Mouse (Mus musculus): ENCODE data around the gene Atp13a4. TPM values are rescaled to one million over a fixed set of nuclear protein-coding genes. Genes with fewer than 3 reads are reported as not detected.

Atp13a4 gene
- polyA plus RNA-seq (2015; fragmentation: Nextera tagmentation; extraction: Ambion mirVana): 0.47 and 0.99 TPM in 2 replicates

GRCm38 (mm10) chr16:29544829-29545228 is at the start of gene Atp13a4:
Atp13a4 (minus strand) TSS chr16:29544864.
- Histone ChIP-seq H3K36me3 (no peaks in the 10 kb centered on the region), H3K4me2 (no peak within 1 kb of the TSS), H3K27ac (no peak within 1 kb of the TSS), H3K9me3 (no peaks in the 10 kb centered on the region), H3K27me3 (no peaks in the 10 kb centered on the region), H3K4me3 (no peak within 1 kb of the TSS), H3K4me1 (replicated peaks) (0 out of 2 replicates have a peak, but pooled peaks cover 2% of the 10 kb centered on the region), H3K9ac (no peak within 1 kb of the TSS)
- WGBS: 83% methylated on average over 11 of the region's 11 CpGs
- no peak for ATAC-seq (ENCODE audit: low FRiP score)

- H3K4me2 ChIP-seq: no peak overlapping the region
- no peak for ATAC-seq (ENCODE audit: low FRiP score)
- 88% methylated on average over 7 of the region's 7 CpGs for WGBS
- H3K27ac ChIP-seq: no peak overlapping the region
- H3K4me1 ChIP-seq (replicated peaks): no peaks in the 10 kb centered on the region
- no peaks in the 10 kb centered on the region for H3K9me3 ChIP-seq
- peaks cover 63% of the 10 kb centered on the region for H3K36me3 ChIP-seq
- no peaks in the 10 kb centered on the region for H3K27me3 ChIP-seq
- no peak overlapping the region for H3K4me3 ChIP-seq
- H3K9ac ChIP-seq: no peak overlapping the region
Observed at GRCm38 (mm10) chr16:29592171-29592570, 47.5 kb upstream of the Atp13a4 start.

GRCm38 (mm10) chr16:29579787-29580176 is 35.1 kb upstream of the Atp13a4 start:
- H3K9ac ChIP-seq: peak overlapping the region; percentile 94
- peak overlapping the region; percentile 96 for H3K4me3 ChIP-seq
- WGBS: 10% methylated on average over 12 of the region's 12 CpGs
- no peaks in the 10 kb centered on the region for H3K27me3 ChIP-seq
- H3K9me3 ChIP-seq: no peaks in the 10 kb centered on the region
- H3K4me1 ChIP-seq (replicated peaks): peaks cover 13% of the 10 kb centered on the region
- ATAC-seq (ENCODE audit: low FRiP score): peak; percentile 37
- no peaks in the 10 kb centered on the region for H3K36me3 ChIP-seq
- no peak overlapping the region for H3K27ac ChIP-seq
- peak overlapping the region; percentile 88 for H3K4me2 ChIP-seq

GRCm38 (mm10) chr16:29579167-29579786 is 34.6 kb upstream of the Atp13a4 start, which contains the start of gene Opa1:
Opa1 (plus strand) TSS chr16:29579334.
- H3K4me1 ChIP-seq (replicated peaks): peaks cover 13% of the 10 kb centered on the region
- no peak within 1 kb of the TSS for H3K27ac ChIP-seq
- 1% methylated on average over 39 of the region's 39 CpGs for WGBS
- no peaks in the 10 kb centered on the region for H3K9me3 ChIP-seq
- H3K4me2 ChIP-seq: peak within 1 kb of the TSS; percentile 88
- no peaks in the 10 kb centered on the region for H3K36me3 ChIP-seq
- peak within 1 kb of the TSS; percentile 96 for H3K4me3 ChIP-seq
- no peaks in the 10 kb centered on the region for H3K27me3 ChIP-seq
- peak within 1 kb of the TSS; percentile 94 for H3K9ac ChIP-seq
- ATAC-seq (ENCODE audit: low FRiP score): peak; percentile 98

GRCm38 (mm10) chr16:29575620-29576019 is 31.0 kb upstream of the Atp13a4 start:
- H3K36me3 ChIP-seq: no peaks in the 10 kb centered on the region
- H3K27me3 ChIP-seq: no peaks in the 10 kb centered on the region
- ATAC-seq (ENCODE audit: low FRiP score): no peak
- no peak overlapping the region for H3K9ac ChIP-seq
- H3K9me3 ChIP-seq: no peaks in the 10 kb centered on the region
- H3K27ac ChIP-seq: no peak overlapping the region
- H3K4me1 ChIP-seq (replicated peaks): peaks cover 9% of the 10 kb centered on the region
- H3K4me3 ChIP-seq: no peak overlapping the region
- no peak overlapping the region for H3K4me2 ChIP-seq
- 13% methylated on average over 5 of the region's 5 CpGs for WGBS

- no peak overlapping the region for H3K4me3 ChIP-seq
- H3K27ac ChIP-seq: no peak overlapping the region
- no peaks in the 10 kb centered on the region for H3K9me3 ChIP-seq
- no peaks in the 10 kb centered on the region for H3K36me3 ChIP-seq
- no peaks in the 10 kb centered on the region for H3K4me1 ChIP-seq (replicated peaks)
- no peak overlapping the region for H3K4me2 ChIP-seq
- ATAC-seq (ENCODE audit: low FRiP score): no peak
- H3K9ac ChIP-seq: no peak overlapping the region
- 80% methylated on average over 4 of the region's 4 CpGs for WGBS
- no peaks in the 10 kb centered on the region for H3K27me3 ChIP-seq
Observed at GRCm38 (mm10) chr16:29574013-29574412, 29.3 kb upstream of the Atp13a4 start.

- Histone ChIP-seq H3K4me3 (no peak overlapping the region), H3K4me1 (replicated peaks) (0 out of 2 replicates have a peak, but pooled peaks cover 2% of the 10 kb centered on the region), H3K9ac (no peak overlapping the region), H3K4me2 (no peak overlapping the region), H3K36me3 (no peaks in the 10 kb centered on the region), H3K27me3 (peaks cover 22% of the 10 kb centered on the region), H3K9me3 (no peaks in the 10 kb centered on the region), H3K27ac (no peak overlapping the region)
- 9% methylated on average over 7 of the region's 7 CpGs for WGBS
- peak; percentile 72; the same call in 1 of the 2 replicates for ATAC-seq (ENCODE audit: low FRiP score)
Observed at GRCm38 (mm10) chr16:29560869-29561268, 16.2 kb upstream of the Atp13a4 start.

- no peak overlapping the region for H3K9ac ChIP-seq
- WGBS: 57% methylated on average over 10 of the region's 10 CpGs
- 0 out of 2 replicates have a peak overlapping the region, but pooled peaks have one; percentile 25 for H3K4me2 ChIP-seq
- H3K27ac ChIP-seq: no peak overlapping the region
- no peaks in the 10 kb centered on the region for H3K36me3 ChIP-seq
- peaks cover 22% of the 10 kb centered on the region for H3K27me3 ChIP-seq
- peak; percentile 52; the same call in 1 of the 2 replicates for ATAC-seq (ENCODE audit: low FRiP score)
- no peak overlapping the region for H3K4me3 ChIP-seq
- H3K4me1 ChIP-seq (replicated peaks): 0 out of 2 replicates have a peak, but pooled peaks cover 2% of the 10 kb centered on the region
- no peaks in the 10 kb centered on the region for H3K9me3 ChIP-seq
Observed at GRCm38 (mm10) chr16:29560454-29560853, 15.8 kb upstream of the Atp13a4 start.

- no peaks in the 10 kb centered on the region for H3K9me3 ChIP-seq
- no peak overlapping the region for H3K4me2 ChIP-seq
- peaks cover 19% of the 10 kb centered on the region for H3K27me3 ChIP-seq
- no peaks in the 10 kb centered on the region for H3K36me3 ChIP-seq
- H3K9ac ChIP-seq: no peak overlapping the region
- 86% methylated on average over 5 of the region's 5 CpGs for WGBS
- ATAC-seq (ENCODE audit: low FRiP score): no peak
- 0 out of 2 replicates have a peak, but pooled peaks cover 2% of the 10 kb centered on the region for H3K4me1 ChIP-seq (replicated peaks)
- no peak overlapping the region for H3K4me3 ChIP-seq
- H3K27ac ChIP-seq: no peak overlapping the region
Observed at GRCm38 (mm10) chr16:29559667-29560066, 15.0 kb upstream of the Atp13a4 start.

- H3K4me3 ChIP-seq: no peak overlapping the region
- ATAC-seq (ENCODE audit: low FRiP score): no peak
- H3K4me2 ChIP-seq: no peak overlapping the region
- 0 out of 2 replicates have a peak, but pooled peaks cover 2% of the 10 kb centered on the region for H3K4me1 ChIP-seq (replicated peaks)
- H3K9ac ChIP-seq: no peak overlapping the region
- H3K27me3 ChIP-seq: no peaks in the 10 kb centered on the region
- H3K36me3 ChIP-seq: no peaks in the 10 kb centered on the region
- WGBS: 80% methylated on average over 11 of the region's 11 CpGs
- no peak overlapping the region for H3K27ac ChIP-seq
- no peaks in the 10 kb centered on the region for H3K9me3 ChIP-seq
Observed at GRCm38 (mm10) chr16:29541261-29541683, 3.4 kb downstream of the Atp13a4 start.

GRCm38 (mm10) chr16:29539906-29540305 is 4.8 kb downstream of the Atp13a4 start:
- no peak overlapping the region for H3K9ac ChIP-seq
- no peak overlapping the region for H3K4me2 ChIP-seq
- ATAC-seq (ENCODE audit: low FRiP score): no peak
- H3K4me3 ChIP-seq: no peak overlapping the region
- H3K36me3 ChIP-seq: no peaks in the 10 kb centered on the region
- no peaks in the 10 kb centered on the region for H3K27me3 ChIP-seq
- H3K9me3 ChIP-seq: no peaks in the 10 kb centered on the region
- no peak overlapping the region for H3K27ac ChIP-seq
- H3K4me1 ChIP-seq (replicated peaks): 0 out of 2 replicates have a peak, but pooled peaks cover 2% of the 10 kb centered on the region

- 0 out of 2 replicates have a peak, but pooled peaks cover 2% of the 10 kb centered on the region for H3K4me1 ChIP-seq (replicated peaks)
- no peak overlapping the region for H3K27ac ChIP-seq
- WGBS: 70% methylated on average over 15 of the region's 15 CpGs
- no peak overlapping the region for H3K4me2 ChIP-seq
- no peaks in the 10 kb centered on the region for H3K27me3 ChIP-seq
- no peaks in the 10 kb centered on the region for H3K9me3 ChIP-seq
- no peak overlapping the region for H3K9ac ChIP-seq
- no peak overlapping the region for H3K4me3 ChIP-seq
- H3K36me3 ChIP-seq: no peaks in the 10 kb centered on the region
- 0 out of 2 replicates have a peak, but pooled peaks have one; percentile 54 for ATAC-seq (ENCODE audit: low FRiP score)
Observed at GRCm38 (mm10) chr16:29536411-29537204, 8.1 kb downstream of the Atp13a4 start.
